Mouse (Mus musculus) MEL (cell line): ENCODE results near the gene Ros1.

Experiments used
- CHD2 ChIP-seq: IDR thresholded peaks from 2 replicates; pipeline ENCODE4 v1.6.1; 2011; ENCODE audit warnings: low read length, improper control_type of control experiment
- CTCF ChIP-seq, 3 experiments: IDR thresholded peaks in 2 of 3; conservative IDR thresholded peaks in 1 of 3; 2 replicates each; pipeline ENCODE4 v1.5.1; 2011 to 2012; ENCODE audit warnings: low read length in 3 of 3, low read depth in 2 of 3, mild to moderate bottlenecking in 2 of 3, improper control_type of control experiment in 1 of 3, inconsistent platforms in 1 of 3, mixed read lengths in 1 of 3, moderate library complexity in 1 of 3; ENCODE audit not compliant: control insufficient read depth in 1 of 3, insufficient read depth in 1 of 3, poor library complexity in 1 of 3, severe bottlenecking in 1 of 3
- GATA1 ChIP-seq: IDR thresholded peaks from 2 replicates; pipeline ENCODE4 v1.6.1; 2011; ENCODE audit warnings: low read depth, low read length, improper control_type of control experiment
- MEF2A ChIP-seq: IDR thresholded peaks from 2 replicates; pipeline ENCODE4 v1.6.1; 2014; ENCODE audit warnings: low read depth, mild to moderate bottlenecking, inconsistent platforms, low read length, improper control_type of control experiment; ENCODE audit not compliant: poor library complexity, insufficient replicate concordance, severe bottlenecking; ENCODE audit errors: extremely low read depth
- POLR2A ChIP-seq, 2 experiments: IDR thresholded peaks; 2 replicates each; pipeline ENCODE4 v1.6.1; 2011 to 2012; ENCODE audit warnings: low read length in 2 of 2, mild to moderate bottlenecking in 2 of 2, control low read depth in 1 of 2, improper control_type of control experiment in 1 of 2, low read depth in 1 of 2, moderate library complexity in 1 of 2; ENCODE audit not compliant: control insufficient read depth in 1 of 2, insufficient read depth in 1 of 2, poor library complexity in 1 of 2
- POLR2AphosphoS2 ChIP-seq: IDR thresholded peaks from 2 replicates; pipeline ENCODE4 v1.6.1; 2011; ENCODE audit warnings: low read length, improper control_type of control experiment
- USF2 ChIP-seq, 2 experiments: IDR thresholded peaks; 2 replicates each; pipeline ENCODE4 v1.6.1; 2011 to 2012; ENCODE audit warnings: improper control_type of control experiment in 2 of 2, low read length in 2 of 2, borderline replicate concordance in 1 of 2, inconsistent platforms in 1 of 2, low read depth in 1 of 2, mild to moderate bottlenecking in 1 of 2; ENCODE audit not compliant: insufficient read depth in 1 of 2

GRCm38 (mm10) chr10:52033729-52034128, 161.3 kb downstream of the Ros1 start:
- TF ChIP-seq GATA1 (no peak), CTCF (IDR thresholded peaks at IDR 0.05 in 2 of 3, conservative IDR thresholded peaks at IDR 0.05 in 1 of 3; ENCODE audit: control insufficient read depth in 1 of 3, insufficient read depth in 1 of 3, low read depth in 2 of 3, low read length in 3 of 3, poor library complexity in 1 of 3, severe bottlenecking in 1 of 3) (no peak), POLR2AphosphoS2 (no peak), USF2 (IDR thresholded peaks at IDR 0.05; ENCODE audit: borderline replicate concordance in 1 of 2, insufficient read depth in 1 of 2, low read depth in 1 of 2, low read length in 2 of 2) (no peak), MEF2A (no peak), POLR2A (IDR thresholded peaks at IDR 0.05; ENCODE audit: control insufficient read depth in 1 of 2, insufficient read depth in 1 of 2, low read depth in 1 of 2, low read length in 2 of 2, poor library complexity in 1 of 2) (no peak), CHD2 (no peak)
